Mouse (Mus musculus) 416B (cell line): ENCODE results near the gene Ctsh.

ENCODE experiments used
- DNase-seq: peaks from one replicate; pipeline ENCODE4 v3.0.0; 2011; ENCODE audit warnings: low read depth

Ctsh gene

DNA sequence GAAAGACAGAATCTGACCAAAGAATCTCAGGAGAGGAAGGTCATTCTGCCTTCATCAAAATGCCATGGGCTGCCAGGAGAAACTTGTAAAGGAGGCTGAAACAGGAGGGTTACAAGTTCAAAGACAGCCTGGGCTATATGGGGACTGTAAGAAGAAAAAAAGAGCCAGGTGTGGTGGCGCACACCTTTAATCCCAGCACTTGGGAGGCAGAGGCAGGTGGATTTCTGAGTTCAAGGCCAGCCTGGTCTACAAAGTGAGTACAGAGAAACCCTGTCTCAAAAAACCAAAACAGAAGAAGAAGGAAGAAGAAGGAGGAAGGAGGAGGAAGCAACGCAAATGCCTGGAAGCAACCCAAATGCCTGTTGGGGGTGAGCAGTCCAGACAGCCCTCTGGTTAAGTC lies at the start of gene Ctsh:
TSS of gene Ctsh (plus strand) at position 301 of the 400 bp plus-strand sequence.
- no peak for DNase-seq

DNA sequence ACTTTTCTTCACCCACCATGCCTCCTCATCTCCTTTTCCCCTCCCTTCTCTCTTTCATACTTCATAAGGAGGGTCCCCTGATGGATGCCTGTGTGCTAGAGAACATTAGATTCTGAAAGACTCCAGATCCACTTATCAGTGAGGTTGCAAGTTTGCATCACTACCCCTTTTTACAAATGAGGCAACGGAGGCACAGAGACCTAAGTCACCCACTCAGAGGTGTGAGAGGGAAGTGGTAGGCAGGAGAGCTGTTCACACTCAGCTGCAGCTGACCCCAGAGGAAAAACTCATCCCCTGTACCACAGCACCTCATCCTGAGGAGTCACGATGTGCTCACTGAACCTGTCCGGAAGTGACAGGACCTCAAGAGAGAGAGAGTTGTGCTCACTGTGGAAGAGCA lies 47.5 kb upstream of the Ctsh start:
- DNase-seq, result no peak

DNA sequence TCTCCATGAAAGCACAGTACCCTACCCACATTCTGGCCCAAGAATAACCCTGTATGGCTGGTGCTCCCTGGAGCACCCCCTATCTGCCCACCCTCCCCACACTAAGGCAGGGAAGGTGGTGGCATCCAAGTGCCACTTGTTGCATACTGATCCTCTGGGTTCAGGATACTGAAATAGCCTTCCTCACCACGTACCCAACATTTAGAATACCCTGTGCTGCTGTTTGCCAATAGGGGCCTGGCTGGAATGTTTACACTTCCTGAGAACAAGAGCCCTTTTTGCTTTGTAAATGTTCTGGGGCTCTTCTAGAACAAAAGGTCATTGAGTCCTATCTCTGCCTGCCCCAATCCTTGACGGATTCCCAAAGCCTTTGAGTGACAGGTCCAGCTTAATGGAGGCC lies 46.9 kb upstream of the Ctsh start:
- no peak for DNase-seq

DNA sequence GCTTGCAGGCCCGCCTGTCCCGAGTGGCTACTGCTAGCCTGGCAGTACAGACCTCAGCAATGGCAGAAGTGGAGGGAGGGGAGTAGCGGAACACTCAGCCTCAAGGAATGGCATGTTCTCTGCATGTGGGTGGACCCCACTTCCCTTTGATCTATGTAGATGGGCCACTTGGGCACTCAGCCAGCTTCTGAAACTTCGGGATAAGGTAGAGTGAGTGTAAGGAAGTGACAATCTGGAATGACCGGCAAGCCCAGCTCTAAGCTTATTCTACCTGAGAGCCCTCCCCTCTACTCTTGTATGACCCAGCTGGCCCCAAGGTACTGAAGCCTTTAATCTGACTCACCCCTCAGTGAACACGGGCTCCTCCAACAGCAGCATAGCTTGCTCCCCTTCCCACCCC lies 45.8 kb upstream of the Ctsh start:
- DNase-seq, result no peak

DNA sequence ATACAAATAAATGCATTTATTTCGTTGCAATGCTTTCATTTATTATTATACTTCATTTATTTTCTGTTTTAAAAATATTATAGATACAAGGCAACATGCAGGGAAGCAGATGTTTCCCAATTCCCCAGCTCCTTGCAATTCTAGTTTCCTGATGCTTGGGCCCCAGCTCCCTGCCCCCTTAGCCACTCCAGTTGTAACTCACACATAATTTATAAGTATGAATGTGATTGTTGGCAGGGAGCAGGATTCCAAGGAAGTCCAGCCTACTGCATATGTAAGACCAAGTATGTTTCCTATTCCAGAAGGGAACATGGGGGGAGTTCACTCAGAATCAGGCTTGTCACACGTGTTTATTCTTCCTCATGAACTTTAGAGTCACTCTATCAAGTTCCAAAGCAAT lies 42.1 kb upstream of the Ctsh start:
- DNase-seq, result no peak

DNA sequence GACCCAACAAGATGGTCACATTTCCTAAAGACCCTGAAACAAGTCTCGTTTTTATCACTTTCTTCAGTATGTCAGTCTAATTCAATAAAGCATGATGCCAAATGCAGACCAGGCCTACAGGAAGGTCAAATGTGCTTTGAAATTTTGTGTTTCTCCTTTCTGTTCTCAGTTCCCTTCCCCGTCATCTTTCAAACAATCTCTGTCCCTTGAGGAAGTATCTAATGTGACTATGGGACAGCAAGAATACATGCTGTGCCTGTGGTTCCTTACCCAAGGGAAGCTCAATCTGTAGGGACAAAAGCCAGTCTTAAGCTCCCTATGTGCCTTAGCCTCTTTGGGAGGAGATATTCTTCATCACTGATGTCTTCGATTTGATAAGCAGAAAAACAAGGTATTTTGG lies 39.3 kb upstream of the Ctsh start:
- no peak for DNase-seq

DNA sequence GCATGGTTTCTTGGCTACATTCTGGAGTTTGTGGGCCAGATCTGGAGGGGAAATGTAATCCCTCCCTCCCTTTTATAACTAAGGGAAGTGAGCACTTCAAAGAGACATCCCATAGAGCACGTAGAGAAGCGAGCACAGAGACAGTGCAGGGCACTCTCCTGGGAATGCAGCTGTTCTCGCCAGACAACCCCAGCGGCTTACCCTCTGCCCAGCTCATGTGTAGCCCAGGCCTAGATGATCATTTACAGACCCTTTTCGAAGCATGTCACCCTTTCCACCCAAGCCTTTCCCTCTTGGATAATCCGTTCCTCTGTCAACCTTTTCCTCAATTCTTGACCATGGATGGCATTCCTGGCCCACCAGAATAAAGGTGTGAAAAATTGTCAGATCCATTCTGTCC lies 37.7 kb upstream of the Ctsh start:
- DNase-seq, result no peak

DNA sequence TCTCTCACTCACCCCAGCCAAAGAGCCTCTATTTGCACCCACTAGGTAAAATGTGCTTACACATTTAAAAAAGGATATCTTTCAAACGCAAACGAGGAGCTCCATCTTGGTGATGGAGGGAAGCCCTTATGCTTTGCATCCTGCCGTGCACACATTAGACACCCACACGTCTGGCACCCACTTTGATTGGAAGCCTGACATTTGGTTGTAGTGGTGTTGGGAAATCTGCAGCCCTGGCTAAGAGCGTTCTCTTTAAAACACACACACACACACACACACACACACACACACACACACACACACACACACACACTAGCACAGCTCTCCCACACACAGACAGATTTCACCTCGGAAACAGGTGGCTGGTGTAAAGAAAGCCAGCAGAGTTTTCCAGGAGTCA lies 33.1 kb upstream of the Ctsh start:
- DNase-seq, result no peak

DNA sequence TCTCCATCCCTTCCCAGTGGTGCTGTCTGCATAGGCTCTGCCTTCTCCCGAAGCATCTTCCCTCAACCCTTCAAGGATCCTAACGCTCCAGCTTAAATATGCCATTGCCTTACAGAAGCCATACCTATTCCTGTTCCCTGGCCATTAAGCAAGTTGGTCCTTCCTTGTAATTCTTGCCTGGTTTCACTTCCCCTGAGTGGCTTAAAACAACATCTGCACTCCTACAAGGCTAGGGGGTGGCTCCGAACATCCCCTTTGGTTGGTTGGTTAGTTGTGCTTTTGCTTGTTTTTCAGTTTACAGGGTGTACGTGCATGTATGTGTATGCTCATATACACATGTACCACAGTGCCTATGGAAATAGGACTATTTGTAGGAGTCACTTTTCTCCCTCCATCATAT lies 32.5 kb upstream of the Ctsh start:
- DNase-seq, result no peak

DNA sequence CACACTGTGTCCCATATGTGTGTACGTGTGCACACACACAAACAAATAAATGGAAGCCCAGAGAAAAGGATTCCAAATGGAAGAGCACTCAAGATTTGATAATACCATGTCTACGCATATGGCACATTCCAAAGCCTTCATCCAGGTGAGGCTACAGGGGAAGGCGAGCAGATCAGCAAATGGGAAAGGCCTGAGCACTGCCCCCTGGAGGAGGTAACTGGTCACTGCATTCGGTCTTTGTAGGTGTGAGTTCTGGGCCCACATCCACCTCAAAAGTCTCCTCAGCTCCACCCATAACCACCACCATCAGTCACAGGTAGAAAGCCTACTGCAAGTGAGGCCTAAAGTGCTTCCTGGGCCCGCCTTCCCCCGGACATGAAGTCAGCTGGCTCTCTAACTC lies 26.2 kb upstream of the Ctsh start:
- DNase-seq, result no peak

DNA sequence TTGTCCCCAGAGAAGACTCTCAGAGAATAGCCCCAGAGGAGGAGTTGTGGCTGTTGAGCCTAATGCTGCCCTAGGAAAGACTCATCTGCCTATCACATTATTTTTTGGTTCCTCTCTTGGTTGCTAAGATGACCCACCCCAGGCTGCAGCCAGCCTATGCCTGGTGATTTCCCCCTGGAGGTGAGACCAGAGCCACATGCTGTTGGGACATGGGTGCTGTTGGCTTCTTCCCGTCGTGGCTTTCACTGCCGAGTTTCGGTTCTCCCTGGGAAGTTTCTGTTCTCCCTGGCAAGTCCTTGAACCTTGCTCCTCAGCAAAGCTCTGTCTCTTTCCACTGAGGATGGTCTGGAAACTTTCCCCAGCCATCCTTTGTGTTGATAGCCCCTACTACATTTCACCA lies 20.0 kb upstream of the Ctsh start:
- DNase-seq, result no peak

DNA sequence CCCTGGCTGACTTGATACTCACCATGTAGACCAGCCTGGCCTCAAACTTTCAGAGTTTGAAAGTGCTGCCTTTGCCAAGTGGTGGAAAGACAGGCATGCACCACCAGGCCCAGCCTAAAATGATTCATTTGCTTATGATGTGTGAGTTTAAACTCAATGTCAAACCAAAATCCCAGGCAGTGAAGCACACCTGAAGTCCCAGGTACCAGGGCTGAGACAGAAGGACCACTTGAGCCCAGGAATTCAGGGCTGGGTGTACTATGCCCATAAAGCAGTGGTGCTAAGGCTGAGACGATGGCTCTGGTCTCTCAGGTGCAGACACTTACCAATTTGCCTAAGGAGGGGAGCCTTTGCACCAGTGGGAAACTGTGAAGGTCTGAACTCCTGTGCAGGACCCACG lies 18.8 kb upstream of the Ctsh start:
- DNase-seq, result no peak

DNA sequence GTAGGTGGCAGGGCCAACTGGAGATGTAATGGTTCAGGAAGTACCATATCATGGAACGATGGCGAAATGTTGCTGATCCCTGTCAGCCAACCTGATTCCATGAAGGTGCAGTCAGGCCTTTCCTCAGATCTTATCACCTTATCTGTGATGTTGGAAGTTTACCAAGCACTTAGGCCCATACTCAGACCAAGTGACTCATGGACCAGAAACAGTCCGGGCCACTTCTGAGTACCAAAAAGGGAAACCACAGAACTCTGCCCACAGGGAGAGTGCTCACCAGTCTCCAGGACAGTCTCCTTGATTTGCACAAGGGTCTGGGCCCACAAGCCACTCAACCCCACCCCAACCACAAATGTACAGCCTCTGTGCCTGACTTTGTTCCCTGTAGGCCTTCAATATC lies 18.2 kb upstream of the Ctsh start:
- DNase-seq, result peak; percentile 68

DNA sequence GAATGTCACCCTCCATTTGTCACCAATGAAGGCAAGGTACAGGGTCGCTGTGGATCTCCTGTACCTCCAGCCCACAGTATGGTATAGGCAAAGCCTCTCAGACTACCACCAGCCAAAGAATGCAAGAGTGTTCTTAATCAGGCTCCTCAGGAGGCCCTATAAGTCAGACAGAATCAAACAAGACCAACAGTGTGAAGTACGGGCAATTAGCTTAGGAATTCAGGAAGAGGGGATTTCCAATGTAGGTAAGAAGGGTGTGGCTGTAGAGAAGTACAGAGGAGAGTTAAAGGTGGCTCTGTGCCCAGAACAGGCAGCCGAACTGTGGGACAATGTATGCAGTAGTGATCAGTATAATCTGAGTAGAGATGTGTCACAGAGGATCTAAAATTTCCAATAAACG lies 17.6 kb upstream of the Ctsh start:
- no peak for DNase-seq

DNA sequence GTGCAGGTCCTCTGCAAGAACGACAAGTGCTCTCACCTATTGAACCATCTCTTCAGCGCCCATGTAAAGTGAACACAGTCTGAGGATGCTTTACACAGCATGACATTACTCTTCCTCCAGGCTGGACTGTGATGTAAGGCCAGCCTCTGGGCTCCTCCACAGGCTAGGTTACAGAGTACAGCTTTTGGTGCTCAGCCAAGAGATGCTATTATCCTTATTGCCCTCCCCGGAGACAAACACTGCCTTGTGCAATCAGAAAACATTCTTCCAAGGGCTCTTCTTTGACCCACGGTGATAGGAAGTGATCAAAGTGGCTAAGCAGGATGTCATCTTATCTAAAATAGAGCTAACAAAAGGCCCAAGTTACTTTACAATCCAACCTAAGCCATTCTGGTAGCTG lies 15.4 kb upstream of the Ctsh start:
- DNase-seq, result no peak

DNA sequence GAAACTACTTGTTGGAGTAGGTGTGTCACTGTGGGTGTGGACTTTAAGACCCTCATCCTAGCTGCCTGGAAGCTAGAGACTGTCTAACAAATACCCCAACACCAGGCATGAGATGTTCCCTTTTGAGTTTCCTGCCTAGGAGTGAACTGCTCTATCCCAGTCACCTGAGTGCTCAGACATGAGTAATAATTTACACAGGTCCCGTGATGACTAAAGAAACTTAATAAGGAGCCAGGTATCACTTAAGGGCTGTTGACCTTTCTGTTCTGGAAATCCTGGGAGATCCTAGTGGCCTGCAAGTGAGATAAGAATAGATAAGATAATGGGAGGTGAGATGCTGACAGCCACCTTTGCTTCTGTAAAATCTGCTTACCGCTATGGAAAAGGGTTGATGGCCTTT lies 13.0 kb upstream of the Ctsh start:
- DNase-seq, result no peak

DNA sequence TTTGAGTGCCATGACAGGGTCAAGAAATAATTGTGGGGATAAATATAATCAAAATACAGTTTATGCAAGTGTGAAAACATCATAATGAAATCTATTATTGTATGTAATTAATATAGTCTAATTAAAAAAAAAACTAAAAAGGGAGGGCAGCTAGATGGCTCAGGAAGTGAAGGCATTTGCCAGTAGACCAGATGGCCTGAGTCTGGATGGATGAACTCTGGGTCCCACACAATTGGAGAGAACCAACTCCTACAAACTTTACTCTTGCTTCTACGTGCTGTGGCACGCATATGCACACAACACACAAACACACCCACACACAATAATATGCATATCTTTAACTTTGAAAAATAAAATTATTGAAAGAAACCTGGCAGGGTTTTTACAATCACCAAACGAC lies 12.4 kb upstream of the Ctsh start:
- DNase-seq, result no peak

DNA sequence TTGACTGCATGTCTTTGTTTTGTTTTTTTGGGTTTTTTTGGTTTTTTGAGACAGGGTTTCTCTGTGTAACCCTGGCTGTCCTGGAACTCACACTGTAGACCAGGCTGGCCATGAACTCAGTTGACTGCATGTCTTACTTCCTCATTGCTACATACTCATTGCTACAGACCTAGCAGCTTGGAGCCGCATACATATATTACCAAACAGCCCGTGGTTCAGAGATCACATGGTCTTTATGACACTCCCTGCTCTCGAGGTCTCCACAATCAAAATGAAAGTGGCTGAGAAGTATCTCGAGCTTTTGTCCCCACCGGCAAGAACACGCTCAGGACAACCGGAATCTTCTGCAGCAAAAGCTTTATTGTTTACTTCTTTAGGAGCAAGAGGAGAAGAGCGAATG lies 11.0 kb upstream of the Ctsh start:
- DNase-seq, result peak; percentile 68

DNA sequence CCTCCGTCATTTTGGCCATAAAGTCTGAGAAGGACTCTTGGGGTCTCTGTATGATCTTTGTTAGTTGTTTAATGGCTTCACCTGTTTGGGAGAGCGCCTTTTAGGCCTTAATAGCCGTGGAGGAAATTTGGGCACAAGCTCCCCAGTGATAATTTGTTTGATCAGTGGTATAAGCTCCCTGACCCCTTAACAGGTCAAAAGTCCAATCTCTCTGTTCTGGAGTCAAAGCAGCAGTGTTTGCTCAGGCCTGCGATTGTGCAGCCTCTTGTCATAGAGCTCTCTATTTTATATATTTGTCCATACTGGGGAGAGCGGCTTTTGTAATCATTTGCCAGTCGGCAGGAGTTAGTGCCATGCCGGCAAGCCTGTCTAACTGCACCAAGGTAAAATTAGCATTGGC lies 8.8 kb upstream of the Ctsh start:
- no peak for DNase-seq

DNA sequence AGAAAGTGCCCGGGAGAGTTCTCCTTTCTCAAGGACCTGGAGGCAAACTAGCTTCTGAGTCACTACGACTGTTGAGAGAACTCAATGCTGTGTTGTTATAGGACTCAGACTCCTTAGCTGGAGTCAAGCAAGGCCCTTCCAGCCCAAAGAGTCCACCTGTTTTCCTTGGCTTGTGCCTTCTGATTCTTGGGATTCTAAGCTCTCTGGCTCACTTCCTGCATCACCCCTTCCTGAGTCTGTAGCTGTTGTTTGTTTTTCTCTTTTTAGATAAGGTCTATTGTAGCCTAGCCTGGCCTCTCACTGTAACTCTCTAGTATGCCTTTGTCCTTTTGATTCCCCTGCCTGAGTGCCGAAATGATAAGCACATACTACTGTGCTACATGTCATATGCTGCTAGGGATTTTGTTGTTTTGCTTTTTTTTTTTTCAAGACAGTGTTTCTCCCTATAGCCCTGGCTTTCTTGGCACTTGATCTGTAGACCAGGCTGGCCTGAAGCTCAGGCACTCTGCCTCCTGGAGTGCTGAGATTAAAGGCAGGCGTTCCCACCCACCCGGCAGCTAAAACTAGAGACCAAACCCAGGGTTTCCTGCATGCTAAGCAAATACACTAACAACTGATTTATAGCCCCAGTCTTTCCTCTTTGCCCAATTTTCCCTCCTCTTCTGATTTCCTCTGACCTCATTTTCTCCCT lies 5.9 kb upstream of the Ctsh start:
- DNase-seq, result no peak

DNA sequence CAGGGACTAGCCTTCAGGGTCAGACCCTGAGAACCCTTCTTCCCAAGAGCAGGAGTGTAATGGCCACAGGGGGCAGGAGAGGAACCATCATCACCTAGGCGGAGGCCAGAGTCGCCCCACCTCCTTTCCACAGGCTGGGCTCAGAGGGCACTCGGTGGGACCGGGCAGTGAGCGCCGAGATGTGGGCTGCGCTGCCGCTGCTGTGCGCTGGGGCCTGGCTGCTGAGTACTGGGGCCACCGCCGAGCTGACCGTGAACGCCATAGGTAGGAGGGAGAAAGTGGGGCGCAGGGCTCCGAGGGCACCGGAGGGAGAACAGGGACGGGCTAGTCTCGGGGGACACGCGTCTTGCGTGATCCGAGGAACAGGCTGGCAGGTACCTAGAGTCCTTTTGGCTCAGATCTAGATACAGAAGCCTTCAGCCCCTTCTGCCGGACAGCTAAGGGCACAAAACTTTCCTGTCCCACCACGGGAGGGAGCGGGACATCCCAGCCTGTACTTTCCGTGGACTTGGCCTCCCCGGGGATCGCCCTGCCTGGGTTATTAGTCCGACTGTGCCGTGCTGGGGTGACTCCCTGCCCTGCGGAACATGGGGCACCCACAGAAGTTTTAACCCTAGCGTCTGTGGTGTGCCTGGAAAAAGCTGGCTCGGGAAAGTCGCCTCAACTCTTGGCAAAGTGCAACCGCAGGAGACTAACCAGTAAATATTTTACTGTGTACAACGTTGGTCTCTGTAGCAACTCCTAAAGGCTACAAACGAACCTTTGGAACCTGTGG lies 606 bp downstream of the Ctsh start:
- DNase-seq, result no peak

DNA sequence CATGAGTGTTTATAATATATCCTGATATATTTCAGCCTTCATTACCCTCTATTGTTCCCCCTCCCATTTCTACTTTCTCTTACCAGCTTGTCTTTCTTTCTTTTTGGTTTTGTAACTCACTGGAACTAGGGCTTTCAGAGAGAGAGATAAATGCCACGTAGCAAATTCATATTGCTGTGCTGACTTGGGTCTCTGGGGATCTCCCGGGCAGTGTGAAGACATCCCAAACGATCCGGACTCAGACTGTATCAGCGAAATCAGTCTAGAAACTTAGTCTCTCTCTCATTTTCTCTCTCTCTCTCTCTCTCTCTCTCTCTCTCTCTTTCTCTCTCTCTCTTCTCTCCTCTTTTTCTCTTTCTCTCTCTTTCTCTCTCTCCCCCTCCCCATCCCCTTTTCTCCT lies 1.5 kb downstream of the Ctsh start:
- no peak for DNase-seq

DNA sequence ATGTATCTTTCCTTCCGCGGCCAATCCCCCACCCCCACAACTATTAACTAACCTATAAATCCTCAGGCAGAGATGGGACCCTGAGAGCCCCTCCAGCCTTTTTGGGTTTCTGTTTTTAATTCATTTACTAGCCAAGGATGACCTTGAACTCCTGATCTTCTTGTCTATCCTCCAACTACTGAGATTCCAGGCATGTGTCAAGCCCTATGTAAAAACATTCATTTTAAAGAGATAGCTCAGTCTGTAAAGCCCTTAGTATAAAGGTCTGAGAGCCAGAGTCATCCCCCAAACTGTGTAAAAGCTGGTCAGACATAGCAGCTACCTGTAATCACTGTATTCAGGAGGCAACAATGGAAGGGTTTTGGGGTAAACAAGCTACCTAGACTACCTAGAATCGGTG lies 2.0 kb downstream of the Ctsh start:
- DNase-seq, result no peak

DNA sequence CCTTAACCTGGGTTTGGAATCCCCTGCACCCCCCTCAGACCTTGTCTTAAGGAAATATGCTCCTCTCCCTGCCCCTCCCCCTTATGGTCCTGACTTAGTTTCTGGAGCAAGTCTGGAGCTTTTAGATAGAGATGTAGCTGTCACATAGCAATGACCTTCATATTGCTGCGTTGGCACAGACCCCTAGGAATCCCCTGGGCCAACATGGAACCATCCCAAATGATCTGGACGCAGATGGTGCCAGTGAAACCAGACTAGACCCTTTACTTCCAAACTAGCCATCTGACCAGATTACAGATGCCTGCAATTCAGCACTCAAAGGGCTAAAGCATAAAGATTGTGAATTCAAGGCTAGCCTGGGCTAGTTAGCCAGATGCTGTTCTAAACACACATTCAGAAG lies 2.8 kb downstream of the Ctsh start:
- DNase-seq, result no peak
